Mouse (Mus musculus) kidney, postnatal 4 days (tissue): ENCODE data around the gene Arfgap3.
A peak's percentile ranks its signal among the peaks of the same experiment; 100 is the strongest.

Experiments
- DNase-seq, 2 experiments: peaks; one replicate each; pipeline ENCODE4 v3.0.0; 2021; ENCODE audit warnings: mixed read lengths in 2 of 2

Gene Arfgap3

DNA sequence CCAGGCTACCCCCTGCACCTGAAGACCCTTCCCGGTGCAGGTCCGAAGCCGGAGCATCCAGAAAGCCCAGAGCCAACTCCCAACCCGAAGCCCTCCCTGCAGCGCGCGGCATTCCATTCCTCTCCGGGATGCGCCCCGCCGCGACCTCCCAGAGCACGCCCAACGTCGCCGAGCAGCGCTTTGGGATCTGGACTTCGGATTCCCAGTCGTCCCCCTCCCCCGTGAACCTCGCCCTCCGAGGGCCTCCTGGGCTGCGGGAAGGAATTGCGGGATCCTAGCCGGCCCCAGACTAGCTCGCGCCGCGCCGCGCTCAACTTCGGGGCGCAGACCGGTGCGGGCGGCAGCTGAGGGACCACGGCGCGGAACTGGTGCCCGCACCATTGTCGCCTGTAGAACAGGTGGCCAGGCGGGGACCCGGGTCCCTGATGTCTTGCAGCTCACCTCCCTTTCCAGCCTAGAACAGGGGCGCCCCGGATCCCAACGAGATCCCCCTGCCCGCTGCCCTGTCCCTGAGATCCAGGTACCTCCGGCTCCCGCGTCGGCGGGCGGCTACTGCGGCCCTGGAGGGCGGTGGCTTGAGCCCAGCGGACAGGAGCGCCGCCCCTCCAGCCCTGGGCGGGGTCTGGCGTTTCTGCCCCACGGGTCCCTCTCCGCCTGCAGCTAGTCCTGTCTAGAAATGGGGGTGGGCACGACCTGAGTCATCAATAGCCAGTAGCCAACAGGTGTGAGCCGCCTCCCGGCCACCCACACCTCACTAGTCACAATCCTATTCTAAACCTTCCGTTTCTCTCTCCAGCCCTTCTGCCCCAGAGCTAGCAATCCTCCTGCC lies 98.7 kb downstream of the Arfgap3 start, which contains the start of gene A4galt:
TSS of gene A4galt (minus strand) at position 599 of the 829 bp plus-strand sequence.
- DNase-seq = peak; percentile 74 to 83

DNA sequence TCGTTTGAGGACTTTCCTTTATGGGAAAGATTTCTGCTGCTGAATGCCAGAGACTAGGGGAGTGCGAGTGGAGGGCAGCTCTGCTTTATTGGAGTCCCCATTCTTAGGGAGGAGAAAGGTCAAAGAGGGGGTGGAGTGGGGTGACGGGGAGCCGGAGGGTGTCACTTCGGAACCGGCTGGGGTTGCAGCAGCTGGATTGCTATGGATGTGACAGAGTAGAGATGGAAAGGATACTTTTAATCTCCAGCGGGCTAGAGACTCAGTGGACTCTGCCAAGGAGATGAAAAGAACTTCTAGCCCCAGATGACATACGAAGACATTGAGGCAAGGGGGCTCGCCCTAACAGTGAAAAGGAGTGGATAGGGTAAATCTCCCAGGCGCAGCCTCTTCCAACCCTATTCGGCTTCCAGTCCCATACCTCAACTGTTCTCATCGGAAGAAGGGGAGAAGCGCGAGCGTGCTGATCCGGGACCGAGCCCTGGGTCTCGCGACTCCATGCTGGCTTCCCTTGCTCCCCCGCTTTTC lies 99.3 kb downstream of the Arfgap3 start:
- DNase-seq = peak in 1 of 2 experiments; percentile 45
